Mouse (Mus musculus) mouse embryonic stem cell (cell line): ENCODE data around the gene Daam2.

Source experiments
- in situ Hi-C, 2 experiments: fragments of 300-500 bp; cut with MboI; formaldehyde crosslinking; loops; 1 replicate in 1 of 2; 3 replicates in 1 of 2; pipeline ENCODE4 v1.14.3; 2019 to 2020; ENCODE audit warnings: low sequenced_read_pairs in 2 of 2, low pct_unique_long_range_greater_than_20kb in 1 of 2, mixed read lengths in 1 of 2; ENCODE audit not compliant: unreplicated experiment in 1 of 2

Gene Daam2

GRCm38 (mm10) chr17:49563830-49564470, at the start of gene Daam2:
Gene Daam2, minus strand, starts transcription at chr17:49564343.
- in situ Hi-C loops = no loop called here

- in situ Hi-C loops = no loop called here
Measured at GRCm38 (mm10) chr17:49610296-49610695, 46.2 kb upstream of the Daam2 start.

GRCm38 (mm10) chr17:49607351-49608027, 43.3 kb upstream of the Daam2 start:
- in situ Hi-C loops = no loop called here

- in situ Hi-C loops = no loop called here
Measured at GRCm38 (mm10) chr17:49605397-49605796, 41.3 kb upstream of the Daam2 start.

- in situ Hi-C loops = no loop called here
Measured at GRCm38 (mm10) chr17:49590051-49590450, 25.9 kb upstream of the Daam2 start.

GRCm38 (mm10) chr17:49582471-49582870, 18.3 kb upstream of the Daam2 start:
- in situ Hi-C loops = no loop called here

GRCm38 (mm10) chr17:49577321-49577720, 13.2 kb upstream of the Daam2 start:
- in situ Hi-C loops = no loop called here

- in situ Hi-C loops = no loop called here
Measured at GRCm38 (mm10) chr17:49568717-49569116, 4.6 kb upstream of the Daam2 start.

- in situ Hi-C loops = no loop called here
Measured at GRCm38 (mm10) chr17:49564489-49564888, 346 bp upstream of the Daam2 start.

- in situ Hi-C loops = no loop called here
Measured at GRCm38 (mm10) chr17:49563416-49563780, 745 bp downstream of the Daam2 start.

GRCm38 (mm10) chr17:49562701-49563415, 1.3 kb downstream of the Daam2 start:
- in situ Hi-C loops = no loop called here

GRCm38 (mm10) chr17:49561985-49562384, 2.2 kb downstream of the Daam2 start:
- in situ Hi-C loops = no loop called here

GRCm38 (mm10) chr17:49559786-49560289, 4.3 kb downstream of the Daam2 start:
- in situ Hi-C loops = no loop called here

GRCm38 (mm10) chr17:49556169-49556568, 8.0 kb downstream of the Daam2 start:
- in situ Hi-C loops = no loop called here

- in situ Hi-C loops = no loop called here
Measured at GRCm38 (mm10) chr17:49551991-49552390, 12.2 kb downstream of the Daam2 start.

GRCm38 (mm10) chr17:49551465-49551864, 12.7 kb downstream of the Daam2 start:
- in situ Hi-C loops = no loop called here

GRCm38 (mm10) chr17:49545997-49546396, 18.1 kb downstream of the Daam2 start:
- in situ Hi-C loops = loop anchor here in 1 of 2 experiments (25.0 kb wide), 1 partner anchor 341 kb away; no protein-coding TSS in a partner anchor

GRCm38 (mm10) chr17:49545424-49545823, 18.7 kb downstream of the Daam2 start:
- in situ Hi-C loops = loop anchor here in 1 of 2 experiments (25.0 kb wide), 1 partner anchor 342 kb away; no protein-coding TSS in a partner anchor

- in situ Hi-C loops = loop anchor here in 1 of 2 experiments (25.0 kb wide), 1 partner anchor 343 kb away; no protein-coding TSS in a partner anchor
Measured at GRCm38 (mm10) chr17:49544561-49544960, 19.6 kb downstream of the Daam2 start.
